Mouse (Mus musculus): Measurements from ENCODE around the gene Zfp956.

Zfp956 gene

DNA sequence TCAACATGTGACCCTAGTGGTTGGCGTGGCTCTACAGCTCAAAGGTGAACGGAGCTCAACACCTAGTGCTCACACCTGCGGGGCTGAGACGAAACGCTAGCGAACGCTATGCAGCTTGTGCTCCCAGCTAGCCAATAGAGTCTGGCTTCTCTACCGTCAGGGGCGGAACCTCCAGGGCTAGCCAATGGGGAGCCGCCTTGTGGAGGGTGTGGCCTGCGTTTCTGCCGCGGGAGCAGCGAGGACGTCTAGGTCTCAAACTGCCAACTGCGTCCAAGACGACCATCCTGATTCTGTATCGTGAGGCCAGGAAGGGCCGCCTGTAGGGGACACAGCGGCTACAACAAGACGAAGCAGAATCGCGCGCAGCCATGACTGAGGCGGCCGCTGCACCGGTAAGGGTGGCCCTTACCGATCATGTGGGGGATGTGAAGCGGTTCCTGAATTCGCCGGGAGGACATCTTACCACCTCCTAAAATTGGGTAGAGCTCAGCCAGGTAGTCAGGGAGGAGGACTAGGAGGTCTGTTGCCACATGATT lies at the start of gene Zfp956:
TSS of gene Zfp956 (plus strand) at position 200 of the 536 bp plus-strand sequence.
- peak; percentile 88 to 94 for DNase-seq (ENCODE audit: low spot score in 2 of 2)

DNA sequence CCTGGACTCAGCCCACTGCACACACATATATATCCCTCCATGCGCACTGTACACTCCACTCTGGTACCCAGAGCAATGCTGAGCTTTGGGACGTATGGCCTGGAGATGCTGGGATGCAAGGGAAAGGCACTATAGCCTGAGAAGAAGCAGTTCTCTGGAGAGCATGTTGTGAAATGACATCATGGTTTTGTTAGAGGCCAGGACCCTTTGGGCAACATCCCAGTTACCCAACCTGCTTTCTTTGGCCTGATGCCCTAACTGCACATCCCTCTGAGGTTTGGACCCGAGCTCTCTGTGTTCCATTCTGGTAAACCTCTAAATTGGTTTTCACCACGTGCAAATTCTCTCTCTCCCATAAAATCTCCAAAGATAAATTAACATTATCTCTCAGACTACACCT lies 49.6 kb upstream of the Zfp956 start:
- no peak for DNase-seq (ENCODE audit: low spot score in 2 of 2)

DNA sequence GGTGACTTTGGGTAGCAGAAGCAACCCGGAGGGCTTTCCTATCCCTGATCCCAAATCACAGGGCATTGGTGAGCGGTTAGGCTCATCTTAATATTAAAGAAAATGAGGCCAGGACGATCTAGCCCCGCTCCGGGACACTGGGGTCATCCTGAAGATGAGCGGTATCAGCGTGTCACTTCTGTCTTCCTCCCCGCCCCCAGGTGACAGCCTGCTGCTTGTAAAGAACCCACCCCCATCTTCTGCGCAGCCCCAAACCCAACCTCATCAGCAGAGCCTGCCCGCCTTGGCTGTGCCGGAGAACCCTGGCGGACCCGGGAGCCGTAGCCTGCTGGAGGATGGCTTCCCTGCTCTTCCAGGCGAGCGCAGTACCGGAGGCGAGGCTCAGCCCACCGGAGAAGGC lies 48.8 kb upstream of the Zfp956 start:
- no peak for DNase-seq (ENCODE audit: low spot score in 2 of 2)

DNA sequence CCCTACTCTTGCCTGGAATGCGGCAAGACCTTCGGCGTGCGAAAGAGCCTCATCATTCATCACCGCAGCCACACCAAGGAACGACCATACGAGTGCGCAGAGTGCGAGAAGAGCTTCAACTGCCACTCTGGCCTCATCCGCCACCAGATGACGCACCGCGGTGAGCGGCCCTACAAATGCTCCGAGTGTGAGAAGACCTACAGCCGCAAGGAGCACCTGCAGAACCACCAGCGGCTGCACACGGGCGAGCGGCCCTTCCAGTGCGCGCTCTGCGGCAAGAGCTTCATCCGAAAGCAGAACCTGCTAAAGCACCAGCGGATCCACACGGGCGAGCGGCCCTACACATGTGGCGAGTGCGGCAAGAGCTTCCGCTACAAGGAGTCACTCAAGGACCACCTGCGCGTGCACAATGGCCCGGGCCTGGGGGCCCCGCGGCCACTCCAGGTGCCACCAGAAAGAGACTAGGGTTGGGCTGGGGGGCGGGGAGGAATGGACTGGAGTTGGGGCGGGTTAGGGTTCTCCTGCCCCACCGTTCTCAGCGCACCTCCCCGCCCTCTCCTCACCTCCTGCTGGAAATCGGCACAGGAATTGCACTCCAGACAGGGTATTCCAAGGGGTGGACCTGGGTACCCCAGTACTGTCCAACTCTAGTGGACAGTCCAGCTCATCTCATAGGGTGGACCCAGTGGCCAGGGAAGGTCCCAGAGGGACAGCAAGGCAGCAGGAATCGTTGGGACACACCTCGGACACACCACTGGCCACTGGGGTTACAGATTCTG lies 48.1 kb upstream of the Zfp956 start:
- no peak for DNase-seq (ENCODE audit: low spot score in 2 of 2)

DNA sequence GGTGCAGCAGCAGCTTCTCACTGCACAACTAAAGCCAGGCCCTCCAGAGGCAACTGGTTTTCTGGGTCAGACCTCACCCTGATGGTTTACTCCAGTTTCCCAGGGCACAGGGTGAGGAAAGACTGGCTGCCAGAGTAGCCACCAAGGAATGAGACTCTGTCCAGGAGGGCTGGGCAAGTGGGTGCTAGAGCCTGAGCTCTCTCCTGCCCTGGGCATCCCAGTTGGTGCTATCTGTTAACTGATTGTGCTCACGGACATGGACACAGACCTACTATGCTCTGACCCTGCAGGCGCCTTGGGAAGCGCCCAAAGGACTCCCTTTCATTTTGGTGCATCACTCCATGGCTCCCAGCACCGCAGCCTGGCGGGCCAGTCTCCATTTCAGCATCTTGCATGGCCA lies 46.9 kb upstream of the Zfp956 start:
- DNase-seq (ENCODE audit: low spot score in 2 of 2): no peak

DNA sequence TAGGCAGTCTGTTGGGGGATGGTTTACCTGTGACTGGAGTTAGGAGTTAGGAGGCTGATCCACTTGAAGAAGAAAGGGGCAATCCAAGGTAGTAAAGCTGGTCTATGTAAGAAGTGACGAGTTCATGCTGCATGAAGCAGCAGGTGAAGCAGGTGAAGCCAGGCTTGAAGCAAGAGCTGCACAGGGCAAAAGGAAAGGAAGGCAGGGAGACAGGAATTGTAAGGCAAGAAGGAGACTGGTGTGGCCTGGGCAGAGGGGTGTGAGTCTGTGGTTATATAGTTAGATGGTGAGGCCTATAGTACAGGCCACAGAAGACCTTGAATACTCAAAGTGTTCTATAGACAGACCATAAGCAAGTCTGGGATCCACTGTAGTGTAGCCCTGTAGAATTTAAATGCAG lies 44.2 kb upstream of the Zfp956 start:
- DNase-seq (ENCODE audit: low spot score in 2 of 2): no peak

DNA sequence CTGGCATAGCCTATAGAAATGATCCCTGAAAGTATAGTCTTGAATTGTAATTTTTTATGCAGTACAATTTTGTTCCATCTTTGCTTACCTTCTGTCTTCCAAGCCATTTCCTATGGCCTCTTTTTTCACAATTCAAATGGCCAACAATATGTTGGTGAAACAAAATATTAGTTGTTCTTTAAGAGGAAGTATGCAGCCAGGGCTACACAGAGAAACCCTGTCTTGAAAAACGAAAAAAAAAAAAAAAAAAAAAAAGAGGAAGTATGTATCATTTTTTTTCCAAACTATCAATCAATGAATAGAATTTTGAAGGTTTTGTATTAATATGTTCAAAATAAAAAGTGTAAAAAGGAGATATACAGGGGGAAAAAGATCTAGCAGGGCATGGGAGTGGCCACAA lies 41.5 kb upstream of the Zfp956 start:
- DNase-seq (ENCODE audit: low spot score in 2 of 2): no peak

DNA sequence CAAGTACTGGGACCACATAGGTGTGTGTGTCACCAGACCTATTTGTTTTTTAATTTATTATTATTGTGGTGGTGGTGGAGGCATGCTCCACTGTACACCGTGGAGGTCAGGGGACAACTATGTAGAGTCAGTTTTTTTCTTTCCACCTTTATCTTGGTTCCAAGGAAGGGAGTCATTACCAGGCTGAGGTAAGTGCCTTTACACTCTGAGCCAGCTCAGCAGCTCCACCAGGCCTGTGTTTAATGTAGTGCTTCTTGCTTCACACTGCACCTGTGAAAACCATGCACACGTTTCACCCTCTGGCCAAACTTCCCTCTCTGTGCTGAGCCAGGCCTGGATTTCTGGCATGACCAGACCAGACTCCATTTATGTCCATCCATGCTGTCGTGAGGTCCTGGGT lies 40.2 kb upstream of the Zfp956 start:
- DNase-seq (ENCODE audit: low spot score in 2 of 2): no peak

DNA sequence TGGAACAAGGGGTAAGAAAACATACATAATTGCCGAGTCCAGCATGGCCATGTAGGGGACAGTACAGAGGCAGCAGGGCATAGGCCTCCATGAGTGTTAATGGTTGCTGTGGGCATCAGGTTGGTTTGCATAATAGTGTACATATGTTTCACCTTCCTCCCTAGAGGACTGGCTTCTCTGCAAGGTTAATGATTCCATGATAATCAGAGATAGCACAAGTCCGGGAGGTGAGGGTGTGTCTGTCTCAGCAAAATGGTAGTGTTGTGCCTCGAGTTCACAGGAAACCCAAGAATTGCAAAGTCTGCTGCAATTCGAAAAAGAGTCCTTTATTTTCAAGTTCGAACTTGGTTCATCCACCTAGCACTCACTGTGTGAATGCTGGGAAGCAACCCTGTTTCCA lies 36.1 kb upstream of the Zfp956 start:
- DNase-seq (ENCODE audit: low spot score in 2 of 2): no peak

DNA sequence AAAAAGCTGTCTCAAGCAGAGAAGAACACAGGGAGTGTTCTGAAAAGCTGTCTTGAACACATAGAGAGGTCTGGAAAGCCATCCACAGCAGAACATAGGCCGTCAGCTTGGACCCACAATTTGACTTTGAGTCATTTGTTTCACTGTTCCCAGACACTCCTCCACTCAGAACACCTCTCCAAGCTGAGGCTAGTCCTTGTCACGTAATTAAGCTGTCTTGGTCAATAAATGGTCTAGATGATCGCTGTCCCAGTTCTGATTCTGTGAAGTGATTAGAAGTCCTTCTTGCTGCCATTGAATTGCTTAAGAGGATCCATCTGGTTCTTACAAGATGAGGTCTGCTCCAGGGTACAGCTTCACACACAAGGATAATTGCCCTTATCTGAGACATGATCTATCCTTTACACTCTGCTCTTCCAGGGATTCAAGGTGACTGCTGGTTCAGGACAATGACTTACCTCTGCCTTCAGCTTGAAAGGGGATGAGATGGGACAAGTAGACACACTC lies 34.4 kb upstream of the Zfp956 start:
- no peak for DNase-seq (ENCODE audit: low spot score in 2 of 2)

DNA sequence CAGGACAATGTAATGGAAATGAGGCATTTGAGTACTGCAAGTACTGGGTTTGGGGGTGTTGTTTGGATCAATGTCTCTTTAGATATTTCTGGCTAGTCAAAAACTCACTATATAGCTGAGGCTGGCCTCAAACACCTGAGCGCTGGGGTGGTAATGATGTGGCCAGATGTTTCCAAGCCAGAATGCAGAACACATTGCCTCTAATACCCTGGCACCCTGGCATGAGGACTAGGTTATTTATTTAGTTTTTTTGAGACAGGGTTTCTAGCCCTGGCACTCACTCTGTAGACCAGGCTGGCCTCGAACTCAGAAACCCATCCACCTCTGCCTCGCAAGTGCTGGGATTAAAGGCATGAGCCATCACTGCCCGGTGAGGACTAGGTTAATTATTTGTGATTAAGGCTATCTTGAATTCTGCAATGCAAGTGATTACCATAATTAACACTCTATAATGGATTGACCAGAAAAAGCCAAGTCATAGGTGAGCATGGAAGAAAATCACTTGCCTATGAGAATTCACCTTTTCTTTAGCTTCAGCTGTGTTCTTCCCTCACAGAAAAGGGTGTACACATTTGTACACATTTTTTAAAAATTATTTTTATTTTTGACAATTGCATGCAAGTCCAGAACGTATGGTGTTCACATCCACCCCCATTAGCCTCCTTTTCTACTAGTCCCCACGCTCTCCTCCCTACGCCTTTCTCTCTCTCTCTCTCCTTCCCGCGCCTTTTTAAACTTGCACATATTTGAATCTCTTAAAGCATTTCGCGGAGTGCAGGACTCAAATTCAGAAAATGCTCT lies 33.3 kb upstream of the Zfp956 start:
- DNase-seq (ENCODE audit: low spot score in 2 of 2): no peak

DNA sequence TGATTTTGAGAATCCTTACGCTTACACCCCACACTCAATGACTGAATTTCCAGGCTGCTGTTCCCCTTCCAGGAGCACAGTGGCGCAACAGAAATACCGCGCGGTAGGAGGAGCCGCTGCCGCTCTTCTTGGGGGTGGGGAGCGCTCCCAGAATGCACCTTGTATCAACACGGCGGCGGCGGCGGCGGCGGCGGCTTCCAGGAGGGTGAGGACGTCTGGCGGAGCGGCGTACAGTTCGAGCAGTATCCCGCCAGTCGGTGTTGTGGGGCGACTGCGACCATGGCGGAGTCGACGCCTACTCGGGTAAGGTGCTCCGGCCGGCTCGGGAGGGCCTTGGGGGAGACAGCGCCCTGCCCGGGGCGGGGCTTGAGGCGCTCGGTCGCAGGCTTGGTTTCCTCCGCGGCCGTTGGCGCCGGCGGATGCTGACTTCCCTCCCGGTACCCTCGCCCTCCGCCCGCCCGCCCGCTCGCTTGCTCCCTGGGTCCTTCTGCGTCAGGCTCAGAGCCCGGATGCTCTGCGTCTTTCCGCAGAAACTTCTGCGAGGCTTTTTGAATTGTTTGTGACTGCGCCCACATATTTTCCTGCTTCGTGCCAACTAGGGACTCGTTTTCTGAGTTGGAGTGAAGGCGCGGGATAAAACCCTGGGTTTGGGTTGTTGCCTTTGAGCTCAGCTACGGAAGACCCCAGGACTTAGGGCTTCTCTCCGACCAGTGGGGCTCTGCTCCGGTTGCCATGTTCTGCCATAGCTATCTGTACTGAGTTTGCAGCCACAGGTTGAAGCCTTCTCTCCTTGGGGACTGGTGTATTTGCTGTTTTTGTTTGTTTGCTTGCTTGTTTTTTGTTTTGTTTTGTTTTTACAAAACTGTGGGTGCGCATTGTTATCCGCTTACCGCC lies 32.5 kb upstream of the Zfp956 start, which contains the start of gene Zfp212:
TSS of gene Zfp212 (plus strand) at position 30 of the 894 bp plus-strand sequence.
- DNase-seq (ENCODE audit: low spot score in 2 of 2): peak; percentile 80 to 87

DNA sequence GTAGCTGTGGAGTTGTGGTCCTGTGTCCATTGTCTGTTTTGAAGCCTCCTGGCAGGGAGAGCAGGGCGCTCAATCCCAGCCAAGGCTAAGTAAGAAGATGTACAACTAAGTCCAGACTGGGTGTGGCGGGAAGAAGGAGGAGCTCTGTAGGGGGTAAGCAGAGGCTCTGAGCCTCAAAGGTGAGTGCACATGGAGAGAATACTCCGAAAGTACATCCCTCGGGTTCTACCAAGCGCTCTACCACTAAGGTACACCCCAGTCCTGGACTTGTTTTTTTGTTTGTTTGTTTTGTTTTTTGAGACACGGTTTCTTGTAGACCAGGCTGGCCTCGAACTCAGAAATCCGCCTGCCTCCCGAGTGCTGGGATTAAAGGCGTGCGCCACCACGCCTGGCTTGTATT lies 10.7 kb upstream of the Zfp956 start:
- DNase-seq (ENCODE audit: low spot score in 2 of 2): no peak

DNA sequence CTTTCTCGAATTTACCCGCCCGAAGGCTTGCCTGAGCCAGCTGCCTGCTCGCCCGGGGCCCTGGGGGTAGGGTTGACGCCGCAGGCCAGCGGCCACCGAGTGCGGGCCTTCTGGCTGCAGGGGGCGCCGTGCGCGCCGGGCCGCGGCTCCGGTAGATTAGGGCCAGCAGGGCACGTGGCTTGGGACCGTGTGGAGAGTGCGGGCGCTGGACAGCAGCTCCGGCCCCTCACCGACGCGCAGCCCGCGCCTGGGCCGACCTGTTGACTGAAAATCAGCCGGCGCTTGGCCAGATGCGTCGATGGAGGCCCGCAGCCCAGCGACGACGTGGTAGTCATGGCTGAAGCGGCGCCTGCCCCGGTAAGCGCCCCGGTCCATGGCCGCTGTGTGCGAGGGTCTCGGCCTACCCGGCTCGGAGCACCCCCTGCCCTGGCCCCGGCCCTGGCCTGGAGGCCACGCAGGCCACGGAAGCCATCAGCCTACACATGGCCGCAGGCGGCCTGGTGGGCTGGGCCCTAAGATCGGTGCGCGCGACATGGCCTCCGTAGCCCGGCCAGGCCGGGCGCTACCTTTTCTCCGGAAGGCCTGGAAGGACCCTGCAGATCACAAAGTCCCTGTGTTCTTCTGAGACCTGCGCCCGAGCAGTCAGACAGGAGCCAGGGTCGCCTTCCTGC lies 10.0 kb upstream of the Zfp956 start:
- peak; percentile 38 to 71 for DNase-seq (ENCODE audit: low spot score in 2 of 2)

DNA sequence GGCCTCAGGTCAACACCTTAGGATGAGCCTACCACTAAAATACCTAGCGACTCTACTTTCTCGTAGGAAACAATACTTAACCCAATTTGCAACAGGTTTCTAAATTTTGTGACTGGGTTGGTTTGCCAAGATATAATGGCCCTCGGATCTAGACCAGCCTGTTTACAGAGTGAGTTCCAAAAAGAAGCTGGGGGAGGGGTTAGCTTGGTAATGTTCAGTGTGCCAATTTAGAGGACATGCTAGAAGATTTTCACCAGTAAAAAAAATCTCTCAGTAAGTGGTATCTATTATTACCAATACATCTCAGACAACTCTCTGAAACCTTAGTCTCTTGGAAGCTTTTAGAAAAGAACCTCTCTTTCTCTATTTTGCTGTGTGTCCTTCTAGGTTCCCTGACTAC lies 9.5 kb upstream of the Zfp956 start:
- no peak for DNase-seq (ENCODE audit: low spot score in 2 of 2)

DNA sequence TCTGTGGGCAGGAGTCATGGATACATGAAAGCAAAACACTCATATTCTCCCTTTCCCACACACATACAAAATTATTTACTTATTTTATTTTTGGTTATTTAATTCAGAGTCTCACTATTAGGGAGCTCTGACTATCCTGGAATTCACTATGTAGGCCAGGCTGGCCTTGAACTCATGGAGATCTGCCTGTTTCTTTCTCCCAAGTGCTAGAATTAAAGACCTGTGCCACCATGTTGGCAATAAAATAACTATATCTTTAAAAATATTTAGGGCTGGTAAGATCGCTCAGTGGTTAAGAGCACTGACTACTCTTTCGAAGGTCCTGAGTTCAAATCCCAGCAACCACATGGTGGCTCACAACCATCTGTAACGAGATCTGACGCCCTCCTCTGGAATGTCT lies 5.8 kb upstream of the Zfp956 start:
- DNase-seq (ENCODE audit: low spot score in 2 of 2): no peak

DNA sequence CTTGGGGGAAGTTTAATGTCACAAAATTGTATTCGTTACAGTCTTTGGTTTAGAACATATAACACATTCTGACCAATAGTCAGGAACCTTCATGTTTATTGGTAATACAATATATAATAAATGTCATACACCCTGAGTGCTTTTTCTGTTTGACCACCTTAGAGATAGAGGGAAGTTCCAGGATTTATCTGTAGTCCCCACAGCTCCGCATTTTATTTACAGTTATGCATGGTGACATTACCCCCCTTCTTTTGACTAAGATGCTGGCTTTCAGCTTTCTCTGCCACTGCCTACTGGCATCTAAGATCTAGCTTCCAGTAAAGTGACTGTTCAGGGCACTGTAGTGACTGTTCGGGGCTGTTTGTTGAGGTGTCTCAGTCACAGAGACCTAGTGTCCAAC lies 1.2 kb downstream of the Zfp956 start:
- no peak for DNase-seq (ENCODE audit: low spot score in 2 of 2)

DNA sequence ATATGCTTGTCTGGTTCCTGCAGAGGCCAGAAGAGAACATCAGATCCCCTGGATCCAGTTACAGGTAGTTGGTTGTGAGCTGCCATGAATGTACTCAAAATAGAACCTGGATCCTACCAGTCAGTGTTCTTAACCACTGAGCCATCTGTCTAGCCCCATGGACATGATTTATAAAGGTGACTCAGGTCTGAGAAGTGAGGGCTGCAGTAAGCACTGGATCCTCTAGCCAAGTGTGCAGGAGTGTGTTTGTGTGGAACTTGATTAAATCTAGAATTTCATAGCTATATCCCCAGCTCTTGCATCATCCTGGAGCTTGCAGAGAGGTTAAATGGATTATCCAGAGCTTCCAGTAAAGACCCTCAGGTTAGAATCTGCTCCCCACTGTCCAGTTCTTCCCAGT lies 4.6 kb downstream of the Zfp956 start:
- no peak for DNase-seq (ENCODE audit: low spot score in 2 of 2)

DNA sequence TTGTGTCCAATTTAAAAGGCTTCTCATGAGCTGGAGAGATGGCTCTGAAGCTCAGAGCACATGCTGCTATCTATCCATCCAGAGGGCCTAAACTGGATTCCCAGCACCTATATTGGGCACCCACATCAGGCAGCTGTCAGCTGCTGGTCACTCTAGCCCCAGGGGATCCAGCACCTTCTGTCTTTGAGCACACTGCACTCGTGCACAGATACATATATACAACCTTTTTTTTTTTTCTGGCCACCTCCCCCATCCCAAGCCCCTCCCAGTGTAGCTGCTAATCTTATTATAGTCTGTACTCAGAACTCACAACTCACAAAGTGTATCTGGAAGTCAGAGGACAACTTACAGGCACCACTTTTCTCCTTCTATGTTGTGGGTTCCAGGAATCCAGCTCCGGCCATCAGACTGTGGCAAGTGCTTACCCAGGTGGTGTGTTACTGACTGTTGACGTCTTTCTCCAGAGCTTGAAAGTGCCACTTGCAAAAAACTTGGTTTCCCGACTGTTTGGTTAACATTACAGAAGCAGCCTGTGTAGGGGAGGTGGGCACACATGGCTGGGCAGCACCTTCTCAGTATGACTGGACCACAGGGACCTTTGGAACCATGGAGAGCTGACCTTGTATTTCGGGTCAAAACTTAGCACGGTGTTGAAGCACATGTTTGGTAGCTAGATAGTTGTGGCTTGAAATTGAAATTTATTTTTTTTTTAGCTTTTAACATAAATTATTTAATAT lies 7.7 kb downstream of the Zfp956 start:
- no peak for DNase-seq (ENCODE audit: low spot score in 2 of 2)

DNA sequence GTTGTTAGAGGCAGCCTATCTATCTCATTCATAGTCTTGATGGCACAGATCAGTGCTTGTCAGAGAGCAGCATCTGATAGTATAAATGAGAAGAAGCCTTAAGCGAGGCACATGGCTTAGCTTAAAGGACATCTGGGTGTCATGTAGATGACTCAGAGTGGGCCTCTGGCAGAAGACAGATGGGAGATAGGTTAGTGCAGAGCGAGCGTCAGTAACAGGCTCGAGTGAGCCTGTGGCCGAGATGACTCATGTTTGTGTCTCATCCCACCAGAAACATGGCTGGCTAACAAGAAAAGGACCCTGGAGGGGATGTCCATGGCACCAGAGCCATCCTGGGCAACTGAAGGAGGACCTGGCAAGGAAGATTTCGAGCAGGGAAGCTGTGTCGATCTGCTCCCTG lies 9.9 kb downstream of the Zfp956 start:
- DNase-seq (ENCODE audit: low spot score in 2 of 2): no peak

Measured in urinary bladder, postnatal 36 days (tissue).